Mouse (Mus musculus) neural tube, embryonic 11.5 days (tissue): ENCODE results near the gene Mxd1. TPM values are rescaled to one million over a fixed set of nuclear protein-coding genes. Genes with fewer than 3 reads are reported as not detected.

Experiments
- ATAC-seq: fragments of 200-750 bp; cut with Nextera tagmentation; 2 replicates; pipeline ENCODE4 v1.8.0; 2017; ENCODE audit warnings: moderate number of reproducible peaks, mild to moderate bottlenecking, moderate TSS enrichment, moderate library complexity; ENCODE audit not compliant: insufficient read depth, low FRiP score, low TSS enrichment
- DNase-seq: peaks from one replicate; pipeline ENCODE4 v3.0.0-alpha.2; 2015; ENCODE audit warnings: low spot score
- H3K27ac ChIP-seq: fragments of 300-500 bp; sonication (generic); 2 replicates; pipeline ENCODE4 v1.5.1; 2014; ENCODE audit warnings: low read depth, mild to moderate bottlenecking, low read length
- H3K27me3 ChIP-seq: fragments of 300-500 bp; sonication (generic); 2 replicates; pipeline ENCODE4 v1.6.1; 2014; ENCODE audit warnings: mild to moderate bottlenecking, low read length, mixed read lengths; ENCODE audit not compliant: control insufficient read depth, insufficient read depth
- H3K36me3 ChIP-seq: fragments of 300-500 bp; sonication (generic); 2 replicates; pipeline ENCODE4 v1.6.1; 2014; ENCODE audit warnings: mild to moderate bottlenecking, low read length, moderate library complexity, mixed read lengths; ENCODE audit not compliant: control insufficient read depth, insufficient read depth
- H3K4me1 ChIP-seq: fragments of 300-500 bp; sonication (generic); 2 replicates; pipeline ENCODE4 v1.6.1; 2014; ENCODE audit warnings: low read length, mixed read lengths; ENCODE audit not compliant: control insufficient read depth, insufficient read depth
- H3K4me2 ChIP-seq: fragments of 300-500 bp; sonication (generic); 2 replicates; pipeline ENCODE4 v1.6.1; 2014; ENCODE audit warnings: low read depth, mild to moderate bottlenecking, moderate library complexity
- H3K4me3 ChIP-seq: fragments of 300-500 bp; sonication (generic); 2 replicates; pipeline ENCODE4 v1.5.1; 2014; ENCODE audit warnings: low read depth, low read length
- H3K9ac ChIP-seq: fragments of 300-500 bp; sonication (generic); 2 replicates; pipeline ENCODE4 v1.6.1; 2014; ENCODE audit warnings: mild to moderate bottlenecking, low read length
- H3K9me3 ChIP-seq: fragments of 300-500 bp; sonication (generic); 2 replicates; pipeline ENCODE4 v1.6.1; 2016; ENCODE audit warnings: low read length; ENCODE audit not compliant: control insufficient read depth
- WGBS: fragments of 180-500 bp; shearing (Covaris S2); extraction: QIAGEN DNeasy Blood & Tissue Kit; methylation state at CpG from one replicate; pipeline ENCODE4 v1.1.7; 2014; 5-methylcytosine and 5-hydroxymethylcytosine counted together
- polyA plus RNA-seq: library from polyadenylated mRNA; unstranded; fragments of >200 nt; fragmentation: Nextera tagmentation; extraction: Ambion mirVana; gene quantifications from 2 replicates; pipeline ENCODE4 v1.2.1, GENCODE M21; 2014

Gene Mxd1
- polyA plus RNA-seq, 1 experiment from 2014 or later: 24.8 TPM

GRCm38 (mm10) chr6:86599197-86599596 lies 69.8 kb downstream of the Mxd1 start:
- no peak overlapping the region for H3K9ac ChIP-seq
- 18% methylated on average over 4 of the region's 4 CpGs for WGBS
- no peak for ATAC-seq
- no peaks in the 10 kb centered on the region for H3K27me3 ChIP-seq
- H3K4me3 ChIP-seq: no peak overlapping the region
- no peak overlapping the region for H3K4me2 ChIP-seq
- H3K27ac ChIP-seq: no peak overlapping the region
- DNase-seq: peak; percentile 77
- no peaks in the 10 kb centered on the region for H3K9me3 ChIP-seq
- H3K4me1 ChIP-seq: no peaks in the 10 kb centered on the region
- H3K36me3 ChIP-seq: no peaks in the 10 kb centered on the region

DNA sequence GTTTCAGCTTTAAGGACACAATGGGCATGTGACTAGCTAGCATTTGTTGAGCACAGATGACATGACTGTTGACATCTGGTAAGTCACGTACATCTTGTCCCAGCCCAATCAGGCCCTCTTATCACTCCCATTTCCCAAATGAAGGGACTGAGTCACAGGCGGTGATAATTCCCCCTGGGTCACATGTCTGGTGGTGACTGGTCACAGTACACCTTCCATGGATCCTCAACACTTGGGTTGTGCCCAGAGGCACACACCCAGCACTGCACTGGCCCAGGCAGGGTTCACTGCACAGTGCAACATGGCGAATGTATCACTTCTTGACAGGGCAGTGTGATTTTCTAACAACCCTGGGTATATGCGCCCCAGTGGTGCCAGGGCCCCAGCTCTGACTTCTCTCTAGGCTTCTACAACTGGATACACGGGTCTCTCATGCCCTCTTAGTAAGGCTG lies 70.2 kb downstream of the Mxd1 start:
- no peak for ATAC-seq
- H3K36me3 ChIP-seq: no peaks in the 10 kb centered on the region
- 73% methylated on average over 5 of the region's 5 CpGs for WGBS
- DNase-seq: no peak
- no peak overlapping the region for H3K9ac ChIP-seq
- no peaks in the 10 kb centered on the region for H3K9me3 ChIP-seq
- no peaks in the 10 kb centered on the region for H3K27me3 ChIP-seq
- no peak overlapping the region for H3K27ac ChIP-seq
- H3K4me1 ChIP-seq: no peaks in the 10 kb centered on the region
- no peak overlapping the region for H3K4me2 ChIP-seq
- no peak overlapping the region for H3K4me3 ChIP-seq

Other genes starting within 250 kb of the Mxd1 start
- gene Gm44790, start 242.5 kb downstream of the Mxd1 start, polyA plus RNA-seq: not detected in 2 replicates
- gene C87436, start 230.8 kb downstream of the Mxd1 start, polyA plus RNA-seq: 21.0 and 24.1 TPM in 2 replicates
- gene Pcbp1, start 142.8 kb downstream of the Mxd1 start, polyA plus RNA-seq: 518 and 536 TPM in 2 replicates
- 0.35 and 0.64 TPM in 2 replicates for gene Asprv1, start 41.0 kb downstream of the Mxd1 start, polyA plus RNA-seq
- 115 and 130 TPM in 2 replicates for gene Snrnp27, start 15.4 kb upstream of the Mxd1 start, polyA plus RNA-seq
- 52.9 and 56.1 TPM in 2 replicates for gene Gmcl1, start 64.2 kb upstream of the Mxd1 start, polyA plus RNA-seq
- gene Anxa4, start 124.4 kb upstream of the Mxd1 start, polyA plus RNA-seq: 6.2 and 6.9 TPM in 2 replicates
- gene Aak1, start 180.4 kb upstream of the Mxd1 start, polyA plus RNA-seq: 23.8 and 27.1 TPM in 2 replicates